Mouse (Mus musculus) adipocyte (in vitro differentiated cells): ENCODE measurements around the gene Nek7.

ENCODE experiments used
- DNase-seq: peaks from one replicate; pipeline ENCODE4 v3.0.0-alpha.2; 2016; ENCODE audit warnings: low spot score

Gene Nek7

GRCm38 (mm10) chr1:138571038-138571441 is 48.9 kb downstream of the Nek7 start:
- no peak for DNase-seq

GRCm38 (mm10) chr1:138568434-138569232 is 51.3 kb downstream of the Nek7 start:
- DNase-seq: peak; percentile 49

- DNase-seq: no peak
These were observed 52.0 kb downstream of the Nek7 start for GRCm38 (mm10) chr1:138567946-138568345.

- no peak for DNase-seq
These were observed 55.3 kb downstream of the Nek7 start for GRCm38 (mm10) chr1:138564677-138565076.

GRCm38 (mm10) chr1:138560733-138561132 is 59.2 kb downstream of the Nek7 start:
- DNase-seq: no peak

GRCm38 (mm10) chr1:138559213-138560101 is 60.5 kb downstream of the Nek7 start:
- DNase-seq: peak; percentile 17

- no peak for DNase-seq
These were observed 61.6 kb downstream of the Nek7 start for GRCm38 (mm10) chr1:138558342-138558741.

- no peak for DNase-seq
These were observed 65.0 kb downstream of the Nek7 start for GRCm38 (mm10) chr1:138554926-138555325.

GRCm38 (mm10) chr1:138550184-138550583 is 69.8 kb downstream of the Nek7 start:
- no peak for DNase-seq

- peak; percentile 67 for DNase-seq
These were observed 77.8 kb downstream of the Nek7 start for GRCm38 (mm10) chr1:138542170-138542515.

GRCm38 (mm10) chr1:138541495-138542169 is 78.3 kb downstream of the Nek7 start:
- DNase-seq: no peak

- no peak for DNase-seq
These were observed 80.2 kb downstream of the Nek7 start for GRCm38 (mm10) chr1:138539713-138540112.

GRCm38 (mm10) chr1:138538217-138538616 is 81.7 kb downstream of the Nek7 start:
- no peak for DNase-seq

GRCm38 (mm10) chr1:138535758-138536574 is 84.0 kb downstream of the Nek7 start:
- DNase-seq: no peak

GRCm38 (mm10) chr1:138530604-138531003 is 89.3 kb downstream of the Nek7 start:
- no peak for DNase-seq

- DNase-seq: no peak
These were observed 96.0 kb downstream of the Nek7 start for GRCm38 (mm10) chr1:138523962-138524361.

- DNase-seq: no peak
These were observed 101.7 kb downstream of the Nek7 start for GRCm38 (mm10) chr1:138518235-138518634.

GRCm38 (mm10) chr1:138517360-138518099 is 102.4 kb downstream of the Nek7 start:
- no peak for DNase-seq

GRCm38 (mm10) chr1:138516946-138517345 is 103.0 kb downstream of the Nek7 start:
- DNase-seq: no peak

- no peak for DNase-seq
These were observed 104.6 kb downstream of the Nek7 start for GRCm38 (mm10) chr1:138515362-138515761.

- DNase-seq: no peak
These were observed 106.0 kb downstream of the Nek7 start for GRCm38 (mm10) chr1:138513982-138514381.
